Mouse (Mus musculus): ENCODE data around the gene Wdr83.

The Wdr83 gene

GRCm38 (mm10) chr8:85080214-85080531, 933 bp downstream of the Wdr83 start:
- no peak for DNase-seq (ENCODE audit: extremely low read depth, low read depth, low spot score)

GRCm38 (mm10) chr8:85076993-85077392, 4.1 kb downstream of the Wdr83 start:
- no peak for DNase-seq (ENCODE audit: extremely low read depth, low read depth, low spot score)

- no peak for DNase-seq (ENCODE audit: extremely low read depth, low read depth, low spot score)
Measured at GRCm38 (mm10) chr8:85076001-85076400, 5.1 kb downstream of the Wdr83 start.

GRCm38 (mm10) chr8:85074617-85075016, 6.5 kb downstream of the Wdr83 start:
- DNase-seq (ENCODE audit: extremely low read depth, low read depth, low spot score) = no peak

GRCm38 (mm10) chr8:85074167-85074566, 6.9 kb downstream of the Wdr83 start:
- DNase-seq (ENCODE audit: extremely low read depth, low read depth, low spot score) = no peak

GRCm38 (mm10) chr8:85073041-85073612, 8.0 kb downstream of the Wdr83 start:
- DNase-seq (ENCODE audit: extremely low read depth, low read depth, low spot score) = no peak

GRCm38 (mm10) chr8:85072364-85072929, 8.7 kb downstream of the Wdr83 start:
- no peak for DNase-seq (ENCODE audit: extremely low read depth, low read depth, low spot score)

- no peak for DNase-seq (ENCODE audit: extremely low read depth, low read depth, low spot score)
Measured at GRCm38 (mm10) chr8:85071514-85072281, 9.4 kb downstream of the Wdr83 start, which contains the start of gene Dhps. Dhps (plus strand) TSS chr8:85071757.

- DNase-seq (ENCODE audit: extremely low read depth, low read depth, low spot score) = no peak
Measured at GRCm38 (mm10) chr8:85071041-85071440, 10.1 kb downstream of the Wdr83 start.

- no peak for DNase-seq (ENCODE audit: extremely low read depth, low read depth, low spot score)
Measured at GRCm38 (mm10) chr8:85067982-85068381, 13.1 kb downstream of the Wdr83 start, which contains the start of gene Gm5741. Gm5741 (minus strand) TSS chr8:85067982.

- DNase-seq (ENCODE audit: extremely low read depth, low read depth, low spot score) = peak; percentile 69
Measured at GRCm38 (mm10) chr8:85067155-85067554, 14.0 kb downstream of the Wdr83 start.

- no peak for DNase-seq (ENCODE audit: extremely low read depth, low read depth, low spot score)
Measured at GRCm38 (mm10) chr8:85065213-85065612, 15.9 kb downstream of the Wdr83 start.

GRCm38 (mm10) chr8:85062603-85063002, 18.5 kb downstream of the Wdr83 start:
- no peak for DNase-seq (ENCODE audit: extremely low read depth, low read depth, low spot score)

- no peak for DNase-seq (ENCODE audit: extremely low read depth, low read depth, low spot score)
Measured at GRCm38 (mm10) chr8:85059879-85060616, 21.1 kb downstream of the Wdr83 start, which contains the start of gene Fbxw9. Fbxw9 (plus strand) TSS chr8:85060055.

GRCm38 (mm10) chr8:85057367-85057766, 23.7 kb downstream of the Wdr83 start:
- DNase-seq (ENCODE audit: extremely low read depth, low read depth, low spot score) = no peak

- DNase-seq (ENCODE audit: extremely low read depth, low read depth, low spot score) = peak; percentile 92
Measured at GRCm38 (mm10) chr8:85043619-85044018, 37.5 kb downstream of the Wdr83 start.

GRCm38 (mm10) chr8:85037681-85038531, 43.2 kb downstream of the Wdr83 start:
- no peak for DNase-seq (ENCODE audit: extremely low read depth, low read depth, low spot score)

- DNase-seq (ENCODE audit: extremely low read depth, low read depth, low spot score) = no peak
Measured at GRCm38 (mm10) chr8:85037366-85037680, 43.8 kb downstream of the Wdr83 start.

GRCm38 (mm10) chr8:85036718-85037365, 44.3 kb downstream of the Wdr83 start, which contains the start of gene Tnpo2:
Tnpo2 (plus strand) TSS chr8:85036915.
- DNase-seq (ENCODE audit: extremely low read depth, low read depth, low spot score) = peak; percentile 94

GRCm38 (mm10) chr8:85036381-85036717, 44.8 kb downstream of the Wdr83 start:
- no peak for DNase-seq (ENCODE audit: extremely low read depth, low read depth, low spot score)

All from fat pad, adult 2 months (tissue).